Mouse (Mus musculus) lung, postnatal 0 days (tissue): Measurements from ENCODE around the gene Clasrp.

ENCODE experiments used
- CTCF ChIP-seq: IDR thresholded peaks from 2 replicates; pipeline ENCODE4 v1.5.1; 2016; ENCODE audit warnings: antibody characterized with exemption, mild to moderate bottlenecking
- EP300 ChIP-seq: IDR thresholded peaks from 2 replicates; pipeline ENCODE4 v1.6.1; 2016; ENCODE audit warnings: antibody characterized with exemption, mild to moderate bottlenecking, control low read depth

DNA sequence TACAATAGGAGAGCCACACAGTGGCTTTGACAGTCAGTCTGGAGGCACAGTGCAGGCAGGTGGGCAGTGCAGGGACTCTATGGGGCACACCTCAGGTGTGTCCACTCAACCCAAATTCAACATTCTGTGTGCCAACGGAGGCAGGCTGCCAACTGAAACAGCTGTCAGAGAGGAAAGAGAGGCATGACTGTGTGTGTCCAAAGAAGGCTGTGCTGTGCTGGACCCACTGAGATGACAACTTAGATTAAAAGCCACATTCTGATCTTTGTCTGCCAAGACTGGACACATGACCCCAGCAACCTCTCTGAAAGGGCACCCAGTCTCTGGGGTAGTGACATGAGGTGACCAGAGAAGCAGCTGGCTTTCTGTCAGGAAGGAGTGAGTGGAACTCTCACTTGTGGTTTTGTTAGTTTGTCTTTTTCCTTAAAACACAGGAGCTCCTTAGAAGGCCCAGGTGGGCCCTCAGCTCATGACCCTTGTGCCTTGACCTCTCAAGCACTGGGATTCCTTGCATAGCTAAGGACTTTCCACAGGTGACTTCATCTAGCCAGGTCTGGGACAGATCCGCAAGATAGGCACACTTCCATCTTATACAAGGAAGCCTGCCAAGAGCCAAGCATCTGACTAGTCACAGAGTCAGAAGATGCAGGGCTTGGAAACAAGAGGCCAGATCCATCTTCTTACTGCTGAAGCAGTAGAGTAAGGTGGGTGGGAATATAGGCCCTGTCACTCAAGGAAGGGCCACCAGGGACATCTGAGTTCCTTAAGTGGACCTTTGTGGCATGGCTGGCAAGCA lies 63.3 kb downstream of the Clasrp start:
- TF ChIP-seq CTCF (no peak), EP300 (no peak)
